Mouse (Mus musculus) megakaryocyte-erythroid progenitor cell, adult 5-6 weeks (primary cell): ENCODE data around the gene Dock4. TPM values are rescaled to one million over a fixed set of nuclear protein-coding genes. Genes with fewer than 3 reads are reported as not detected.

ENCODE experiments used
- ATAC-seq: replicated peaks from 2 replicates; pipeline ENCODE4 v1.8.0; 2016; ENCODE audit warnings: mild to moderate bottlenecking, inconsistent platforms; ENCODE audit not compliant: severe bottlenecking, poor library complexity, low FRiP score, low TSS enrichment
- total RNA-seq, 2 experiments: library from RNA; stranded (forward) in 1 of 2; stranded (reverse) in 1 of 2; fragments of 200-1000, 215-1000 nt in 1 of 2; fragments of >200 nt in 1 of 2; fragmentation: Nextera tagmentation in 1 of 2; gene quantifications; 2 replicates each; pipeline ENCODE4 v1.2.3; 2014 to 2017

Gene Dock4
- total RNA-seq, 2 experiments from 2014 or later = not detected

DNA sequence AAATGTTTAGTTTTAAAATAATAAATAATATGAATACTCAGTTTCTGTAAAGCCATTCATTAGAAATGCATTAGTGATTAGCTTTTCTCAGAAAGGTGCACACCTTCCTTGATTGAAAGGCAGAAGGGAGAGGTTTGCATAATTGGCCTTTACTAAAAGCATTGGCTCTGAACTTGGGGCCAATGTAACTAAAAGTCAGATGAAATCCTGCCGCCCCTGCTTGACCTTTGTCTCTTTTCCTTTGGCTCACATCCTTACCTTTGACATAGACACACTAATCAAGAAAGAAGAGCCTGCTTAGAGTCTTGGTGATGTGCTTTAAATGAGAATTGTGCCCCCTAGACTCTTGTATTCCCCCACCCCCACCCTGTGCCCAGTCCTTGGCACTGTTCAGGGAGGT is 55.4 kb downstream of the Dock4 start:
- ATAC-seq = no peak

DNA sequence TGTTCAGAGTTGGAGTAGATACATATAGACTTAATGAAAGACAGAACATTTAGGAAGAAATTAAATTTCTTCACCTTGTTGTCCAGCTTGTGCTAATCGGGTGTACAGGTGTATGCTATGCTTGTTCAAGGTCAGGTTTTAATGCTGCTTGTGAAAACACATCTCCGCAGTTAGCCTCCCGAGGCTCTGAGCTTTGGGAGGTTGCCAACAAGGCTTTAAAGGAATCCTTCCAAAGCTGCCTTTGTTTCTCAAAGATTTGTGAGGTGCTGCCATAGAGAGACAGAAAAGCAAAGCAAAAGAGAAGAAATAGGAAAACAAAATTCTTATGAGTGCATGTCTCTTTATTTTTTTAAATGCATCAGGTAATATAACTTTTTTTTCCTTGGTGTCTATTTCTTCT is 57.8 kb downstream of the Dock4 start:
- no peak for ATAC-seq

DNA sequence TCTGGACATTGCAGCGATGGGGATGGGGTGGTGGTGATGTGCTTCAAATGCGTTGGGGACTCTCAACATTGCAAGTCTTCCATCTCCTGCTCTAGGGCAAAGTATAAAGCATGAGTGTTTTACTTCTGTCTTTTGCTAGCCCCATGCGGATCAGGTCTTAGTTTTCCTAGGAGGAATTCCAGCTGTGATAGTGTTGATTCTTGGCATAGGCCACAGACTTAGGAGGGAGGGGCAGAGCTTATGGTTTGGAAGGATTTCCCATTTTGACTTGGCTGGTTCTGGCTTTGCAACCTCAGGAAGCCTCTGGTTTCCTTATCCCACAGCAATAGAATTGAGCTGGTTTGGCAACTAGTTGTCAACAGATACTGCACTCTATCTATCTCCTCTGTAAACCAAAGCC is 58.9 kb downstream of the Dock4 start:
- ATAC-seq = no peak

DNA sequence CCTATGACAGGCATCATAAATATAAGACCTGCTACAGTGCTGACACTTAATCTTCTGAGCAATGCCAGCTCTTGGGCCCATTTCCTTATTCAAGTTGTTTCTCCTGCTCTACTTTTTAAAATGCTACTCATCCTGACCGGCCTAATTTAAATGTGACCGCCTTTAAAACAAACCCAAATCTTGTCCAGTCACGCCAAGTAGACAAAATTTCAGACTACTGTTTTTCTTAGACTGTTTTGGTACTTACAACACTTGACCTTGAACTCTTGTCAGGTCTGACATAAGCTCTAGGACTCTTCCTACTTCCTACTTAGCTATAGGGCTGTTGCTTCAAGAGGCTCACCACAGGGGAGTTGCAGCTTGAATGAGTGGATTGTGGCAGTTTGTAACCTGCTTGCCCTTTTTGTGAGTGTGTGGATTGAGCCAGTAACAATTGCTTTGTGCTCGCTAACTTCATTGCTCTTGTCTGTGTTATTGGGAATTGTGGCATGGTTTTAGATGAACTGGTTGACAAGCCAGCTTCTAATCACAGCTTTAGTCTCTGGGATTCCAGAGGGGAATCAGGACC is 62.2 kb downstream of the Dock4 start:
- ATAC-seq = no peak

DNA sequence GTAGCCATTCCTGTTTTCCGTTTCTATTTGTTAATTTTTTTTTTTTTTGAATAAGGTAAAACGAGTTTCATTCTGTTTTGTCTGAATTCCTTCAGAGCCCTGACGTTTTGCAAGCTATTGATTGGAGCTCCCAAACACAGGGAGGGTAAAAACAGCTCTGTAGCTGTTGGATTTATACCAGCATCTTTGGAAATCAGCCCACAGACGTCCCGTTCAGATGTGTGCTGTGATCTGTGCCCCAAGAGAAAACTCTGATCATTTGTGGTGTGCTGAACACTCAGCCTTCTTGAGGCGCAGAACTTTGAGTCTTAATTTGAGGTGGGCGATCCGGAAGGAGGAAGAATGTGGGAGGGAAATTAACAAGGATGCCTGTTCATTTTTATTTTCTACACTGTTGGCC is 62.7 kb downstream of the Dock4 start:
- ATAC-seq = no peak

DNA sequence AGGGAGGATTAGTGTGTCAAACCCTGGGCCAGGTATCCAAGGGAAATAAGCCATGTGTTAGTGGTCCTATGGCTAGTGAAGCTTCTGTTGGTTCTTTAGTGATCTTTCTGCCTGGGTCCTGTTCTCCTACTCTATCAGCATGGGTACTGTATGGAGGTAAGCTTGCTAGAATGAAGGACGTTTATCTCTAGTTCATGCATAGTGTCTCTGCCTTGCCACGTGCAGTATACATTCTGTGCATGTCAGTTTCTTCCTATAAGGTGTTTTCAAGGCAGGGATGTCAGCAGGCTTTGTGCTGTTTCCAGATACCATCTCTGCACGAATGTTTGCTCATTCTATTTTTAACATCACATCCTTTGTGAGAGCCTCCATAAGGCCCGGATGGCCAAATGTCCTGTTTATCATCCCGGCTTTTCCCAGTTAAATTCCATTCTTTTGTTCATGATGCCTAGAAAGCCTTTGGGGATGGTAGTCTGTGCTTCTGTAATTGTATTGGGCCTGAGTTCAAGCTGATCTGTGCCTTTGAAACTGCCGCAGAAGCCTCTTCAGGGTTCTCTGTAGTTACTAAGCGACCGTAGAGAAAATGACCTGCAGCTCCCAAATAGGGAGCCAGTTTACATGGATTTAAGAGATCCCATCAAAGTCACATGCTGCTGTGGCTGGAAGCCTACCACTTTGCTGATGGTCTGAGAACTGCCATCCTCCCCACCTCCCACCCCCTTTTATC is 66.1 kb downstream of the Dock4 start:
- no peak for ATAC-seq

DNA sequence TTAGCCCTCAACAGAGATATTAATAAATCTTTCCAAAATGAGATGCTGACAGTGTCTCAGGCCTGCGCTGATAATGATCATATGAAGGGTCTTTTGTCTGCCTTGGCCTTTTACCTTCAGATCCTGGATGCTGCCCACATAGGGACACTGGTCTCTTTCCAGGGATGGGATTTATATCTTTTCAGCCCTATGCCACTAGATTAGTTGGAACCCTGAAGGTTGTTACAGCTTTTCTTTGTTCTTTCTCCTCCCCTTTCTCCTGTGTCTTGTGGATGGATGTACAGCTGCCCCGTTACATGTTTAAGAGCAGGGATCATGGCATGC is 66.6 kb downstream of the Dock4 start:
- no peak for ATAC-seq

DNA sequence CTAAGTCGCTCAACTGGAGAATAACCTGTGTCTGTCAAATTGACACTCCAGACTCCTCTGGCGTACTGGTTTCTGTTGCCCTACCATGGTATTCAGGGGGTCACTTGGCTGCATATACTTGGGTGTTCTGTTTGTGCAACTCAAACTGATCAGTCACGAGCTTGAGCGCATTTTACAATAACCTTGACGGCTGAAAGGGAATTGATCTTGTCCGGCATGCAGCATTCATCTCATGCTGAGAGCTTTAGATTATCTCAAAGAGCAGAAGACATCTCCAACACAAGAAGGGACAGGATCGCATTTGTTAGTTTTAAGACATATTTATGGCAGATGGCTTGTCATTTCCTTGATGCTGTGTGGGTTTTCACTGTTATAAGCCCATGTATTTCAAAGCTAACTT is 67.2 kb downstream of the Dock4 start:
- no peak for ATAC-seq

DNA sequence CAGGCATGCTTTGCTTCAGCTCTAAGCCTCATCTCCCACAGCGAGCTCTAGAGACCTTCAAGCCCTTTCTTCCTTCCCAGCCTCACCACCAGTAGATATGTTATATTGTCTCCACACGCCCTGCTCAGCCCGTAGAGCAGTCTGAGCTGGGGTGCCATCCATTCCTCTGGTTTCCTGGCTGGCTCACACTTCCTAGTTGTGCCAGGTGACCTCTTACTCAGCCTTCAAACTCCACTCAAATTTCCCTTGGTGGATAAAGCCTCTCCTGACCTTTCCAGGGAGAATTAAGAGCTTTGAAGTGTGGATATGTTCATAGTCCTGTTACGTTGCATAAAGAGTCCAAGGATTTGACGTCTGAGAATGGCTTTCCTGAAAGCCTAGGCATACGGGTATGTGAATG is 68.3 kb downstream of the Dock4 start:
- no peak for ATAC-seq

DNA sequence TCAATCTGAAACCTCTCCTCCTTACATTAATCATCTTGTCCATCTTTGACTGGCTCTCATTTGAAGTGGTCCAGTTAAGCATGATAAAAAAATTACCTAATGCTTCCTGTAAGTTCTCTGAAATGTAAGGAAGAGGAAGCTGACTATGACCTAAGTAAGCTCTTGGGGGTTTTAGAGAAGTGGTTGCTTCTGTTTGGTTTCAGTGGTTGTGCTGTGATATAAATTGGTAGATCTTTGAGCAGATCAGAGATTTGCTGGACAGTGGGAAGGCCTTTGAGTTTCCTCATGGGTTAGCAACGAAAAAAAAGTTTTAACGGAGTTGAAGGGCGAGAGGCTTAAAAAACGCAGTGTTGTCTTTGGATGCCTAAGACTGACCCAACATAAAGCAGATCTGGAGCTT is 76.7 kb downstream of the Dock4 start:
- no peak for ATAC-seq

DNA sequence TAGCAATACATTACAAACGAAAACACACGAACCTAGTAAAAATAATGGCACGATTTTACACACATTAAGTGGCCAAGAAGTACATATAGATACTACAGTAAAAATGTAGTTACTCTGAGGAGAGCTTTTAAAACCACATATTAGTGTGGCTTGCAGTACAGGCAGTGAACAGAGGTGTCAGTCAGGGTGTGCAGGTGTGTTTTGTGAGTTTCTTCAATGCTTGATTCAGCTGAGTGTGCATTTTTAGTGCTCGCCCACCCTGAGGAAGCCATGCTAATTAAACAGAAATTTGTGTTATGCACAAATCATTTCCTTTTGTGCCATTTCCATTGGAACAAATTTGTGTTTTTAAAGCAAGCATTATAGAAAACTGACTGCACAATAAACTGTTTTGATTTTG is 77.3 kb downstream of the Dock4 start:
- ATAC-seq = no peak

DNA sequence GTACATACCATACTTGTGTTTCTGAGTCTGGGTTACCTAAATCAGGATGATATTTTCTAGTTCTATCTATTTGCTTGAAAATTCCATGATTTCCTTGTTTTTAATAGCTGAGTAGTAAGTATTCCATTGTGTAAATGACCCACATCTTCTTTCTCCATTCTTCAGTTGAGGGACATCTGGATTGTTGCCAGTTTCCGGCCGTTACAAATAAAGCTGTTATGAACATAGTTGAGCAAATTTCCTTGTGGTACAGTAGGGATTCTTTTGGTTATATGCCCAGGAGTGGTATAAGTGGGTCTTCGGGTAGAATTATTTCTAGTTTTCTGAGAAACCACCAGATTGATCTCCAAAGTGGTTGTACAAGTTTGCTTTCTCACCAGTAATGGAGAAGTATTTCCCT is 79.3 kb downstream of the Dock4 start:
- no peak for ATAC-seq

DNA sequence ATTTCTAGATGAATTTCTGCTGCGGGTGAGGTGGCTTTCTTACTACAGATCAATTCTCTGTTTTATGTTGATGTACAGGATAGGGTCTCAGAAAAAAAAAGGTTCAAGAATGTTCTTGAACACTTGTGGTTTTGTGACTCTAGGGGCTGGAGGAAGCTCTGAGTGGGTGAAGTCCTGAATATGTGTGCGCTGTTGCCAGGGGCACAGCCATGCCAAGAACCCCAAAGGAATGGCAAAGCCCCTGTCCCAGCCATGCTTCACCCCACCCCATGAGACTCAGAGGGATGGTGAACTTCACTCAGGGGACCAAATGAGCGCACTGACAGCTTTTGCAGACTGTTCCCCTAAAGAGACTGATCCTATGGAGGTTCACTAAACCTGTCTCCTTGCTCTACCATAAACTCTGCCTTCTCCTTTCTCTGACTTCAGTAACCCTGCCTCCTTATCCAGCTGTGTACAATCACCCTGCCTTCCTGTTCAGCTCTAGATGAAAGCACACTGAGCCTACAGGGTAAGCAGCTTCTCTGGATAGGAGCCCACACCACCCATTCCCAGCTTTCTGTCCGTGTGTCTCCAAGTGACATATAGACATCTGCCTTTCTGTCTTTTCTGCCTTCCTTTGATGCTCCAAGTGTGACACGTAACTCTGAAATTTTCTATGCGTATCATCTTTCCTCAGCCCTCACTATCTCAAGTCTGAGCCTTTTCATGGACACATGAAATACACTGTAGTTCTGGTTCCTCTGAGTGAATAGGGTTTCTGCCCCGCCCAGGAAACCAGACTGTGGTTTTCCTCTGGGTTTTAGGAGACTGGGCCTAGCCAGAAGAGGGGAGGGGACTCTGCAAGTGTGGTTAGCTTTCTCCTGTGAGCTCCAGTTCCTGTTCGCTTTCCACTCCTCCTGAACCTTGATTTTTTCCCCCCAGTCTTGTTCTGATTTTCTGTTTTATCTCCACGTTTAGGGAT is 90.2 kb downstream of the Dock4 start:
- ATAC-seq = peak; percentile 81

DNA sequence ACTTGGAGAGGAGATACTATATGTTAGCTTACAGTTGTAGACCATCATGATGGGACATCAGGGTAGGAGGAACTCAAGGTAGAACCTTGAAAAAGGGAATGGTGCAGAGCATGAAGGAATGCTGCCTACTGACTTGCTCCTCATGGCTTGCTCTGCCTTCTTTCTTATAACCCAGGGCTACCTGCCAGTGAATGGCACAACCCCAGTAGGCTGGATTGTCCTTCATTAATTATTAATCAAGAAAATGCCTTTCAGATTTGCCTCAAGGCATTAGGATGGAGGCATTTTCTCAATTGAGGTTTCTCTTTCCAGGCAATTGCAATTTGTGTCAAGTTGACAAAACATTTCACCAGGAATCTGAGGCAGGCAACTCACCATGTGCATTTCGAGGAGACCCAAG is 92.1 kb downstream of the Dock4 start:
- ATAC-seq = no peak

DNA sequence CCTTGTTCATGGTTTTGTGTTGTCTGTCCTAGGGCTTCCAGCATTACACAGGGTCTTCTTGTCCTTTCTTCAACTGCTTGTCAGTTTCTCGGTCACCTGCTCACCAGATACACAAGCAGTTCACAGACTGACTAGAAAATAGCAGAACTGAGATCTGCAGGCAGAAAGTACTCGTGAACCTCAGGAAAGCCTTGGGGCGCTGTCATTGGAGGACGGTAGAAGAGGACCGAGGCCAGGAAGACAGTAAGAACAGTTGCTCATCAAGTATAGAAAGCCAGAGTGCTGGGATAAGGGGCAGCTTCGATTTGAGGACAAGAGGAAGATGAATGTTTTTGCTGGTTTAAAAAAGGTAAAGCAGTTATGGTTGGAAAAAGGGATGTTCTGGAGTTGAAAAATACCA is 92.6 kb downstream of the Dock4 start:
- ATAC-seq = no peak

DNA sequence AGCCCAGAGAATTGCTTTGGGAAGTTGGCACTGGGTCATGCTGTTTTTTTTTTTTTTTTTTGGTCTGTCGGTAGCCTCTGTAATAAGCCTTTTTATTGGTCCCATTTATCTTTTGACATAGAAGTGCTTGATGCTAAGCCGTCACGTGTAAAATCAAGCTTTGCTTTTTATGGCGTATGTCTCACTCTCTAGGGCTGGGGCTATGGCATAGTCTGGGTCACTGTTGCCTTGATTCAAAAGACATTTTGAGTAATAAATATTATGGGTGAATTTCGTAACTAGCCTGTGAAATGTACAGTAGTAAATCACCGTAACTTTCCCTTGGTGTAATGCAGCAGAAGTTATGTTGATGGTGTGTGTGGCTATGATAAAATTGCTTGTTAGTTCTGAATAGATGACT is 93.0 kb downstream of the Dock4 start:
- no peak for ATAC-seq

DNA sequence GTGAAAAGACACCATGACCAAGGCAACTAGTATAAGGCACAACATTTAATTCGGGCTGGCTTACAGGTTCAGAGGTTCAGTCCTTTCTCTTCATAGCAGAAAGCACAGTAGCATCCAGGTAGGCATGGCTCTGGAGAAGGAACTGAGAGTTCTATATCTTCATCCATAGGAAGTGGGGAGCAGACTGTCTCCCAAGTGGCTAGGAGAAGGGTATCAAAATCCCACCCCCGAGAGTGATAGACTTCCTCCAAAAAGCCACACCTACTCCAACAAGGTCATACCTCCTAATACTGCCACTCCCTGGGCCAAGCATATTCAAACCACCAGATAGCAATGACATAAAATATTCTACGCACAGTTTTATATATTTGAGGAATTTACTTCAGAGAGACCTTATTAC is 98.5 kb downstream of the Dock4 start:
- no peak for ATAC-seq

DNA sequence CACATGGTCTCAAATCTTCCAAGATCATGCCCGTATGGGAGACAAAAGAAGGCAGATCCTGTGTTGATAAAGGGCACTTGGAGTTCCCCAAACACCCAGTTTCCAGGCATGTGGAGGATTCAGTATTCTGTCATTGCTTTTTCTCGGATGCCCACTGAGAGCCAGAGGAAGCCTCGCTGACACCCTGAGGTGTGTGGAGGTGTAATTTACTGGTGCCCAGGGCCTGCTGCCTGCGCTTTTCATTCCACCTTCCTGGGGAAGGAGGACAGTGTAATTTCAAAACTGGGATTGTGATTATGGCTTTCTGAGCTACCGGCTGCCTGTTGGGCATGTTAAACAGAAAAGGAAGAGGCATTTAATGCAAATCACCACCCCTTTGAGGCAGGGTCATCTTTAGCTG is 101.1 kb downstream of the Dock4 start:
- ATAC-seq = no peak

DNA sequence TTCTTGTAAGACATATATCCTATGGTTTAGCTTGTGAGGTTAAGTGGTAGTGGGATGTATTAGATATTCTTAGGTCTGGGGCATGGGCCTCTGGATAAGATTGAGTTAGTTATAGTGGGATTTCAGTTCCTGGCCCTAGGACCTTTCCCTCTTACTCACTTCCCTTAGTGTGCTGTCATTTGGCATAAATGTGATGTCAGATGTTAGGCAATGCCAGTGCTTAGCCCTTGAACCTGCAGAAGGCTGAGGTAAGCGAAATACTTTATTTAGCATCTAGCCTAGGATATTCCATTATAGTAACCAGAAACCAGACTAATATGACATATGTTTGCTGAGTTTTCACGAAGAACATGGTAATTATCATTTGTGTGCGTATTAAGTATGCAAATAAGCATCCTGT is 105.6 kb downstream of the Dock4 start:
- no peak for ATAC-seq

DNA sequence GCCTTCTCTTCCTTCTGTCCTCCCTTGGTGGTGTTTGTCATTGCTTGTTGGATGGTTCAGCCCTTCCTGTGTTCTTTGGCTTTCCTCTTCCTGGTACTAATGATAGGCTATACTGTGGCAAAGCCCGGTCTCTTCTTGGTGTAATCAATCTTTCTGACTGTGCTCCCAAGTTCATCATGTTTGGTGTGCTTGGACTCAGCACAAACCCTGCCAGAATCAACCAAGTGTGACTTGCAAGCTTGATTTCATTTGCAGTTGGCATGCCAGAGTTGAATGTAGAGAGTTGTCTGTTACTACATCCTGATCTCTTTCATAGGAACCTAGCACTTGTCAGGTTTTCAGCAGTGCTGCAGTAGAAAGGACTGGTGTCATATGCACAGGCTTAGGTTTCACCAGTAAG is 106.4 kb downstream of the Dock4 start:
- no peak for ATAC-seq

DNA sequence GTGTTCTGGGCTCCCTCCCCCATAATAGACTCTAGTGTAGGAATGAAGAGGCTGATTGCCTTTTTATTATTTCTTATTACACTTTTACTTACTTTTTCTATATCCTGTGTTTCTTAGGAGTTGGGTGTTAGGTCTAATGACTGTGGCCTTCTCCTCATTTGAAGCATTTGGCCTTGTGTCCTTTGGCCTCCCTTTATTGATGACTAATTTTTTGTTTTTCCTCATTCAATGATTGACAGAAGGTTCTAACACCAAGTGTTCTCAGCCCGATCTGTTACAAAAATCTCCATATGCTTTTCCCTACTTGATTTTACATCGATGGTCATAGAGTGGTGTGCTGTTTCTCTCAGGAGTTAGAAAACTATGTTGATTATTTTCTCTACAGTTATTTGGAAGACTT is 108.2 kb downstream of the Dock4 start:
- no peak for ATAC-seq
